Mouse (Mus musculus) limb, embryonic 11.5 days (tissue): ENCODE data around the gene Crb1. TPM values are rescaled to one million over a fixed set of nuclear protein-coding genes. Genes with fewer than 3 reads are reported as not detected.

Experiments
- ATAC-seq: fragments of 200-750 bp; cut with Nextera tagmentation; 2 replicates; pipeline ENCODE4 v1.8.0; 2017; ENCODE audit warnings: low read depth; ENCODE audit not compliant: insufficient number of reproducible peaks, low FRiP score, low TSS enrichment
- DNase-seq: peaks from one replicate; pipeline ENCODE4 v3.0.0-alpha.2; 2015; ENCODE audit warnings: low spot score
- H3K27ac ChIP-seq: fragments of 300-500 bp; sonication (generic); replicated peaks from 2 replicates; pipeline ENCODE4 v1.5.1; 2014; ENCODE audit warnings: low read depth, mild to moderate bottlenecking, low read length
- H3K27me3 ChIP-seq: fragments of 300-500 bp; sonication (generic); 2 replicates; pipeline ENCODE4 v1.6.1; 2014; ENCODE audit warnings: mild to moderate bottlenecking, low read length, mixed read lengths; ENCODE audit not compliant: control insufficient read depth, insufficient read depth
- H3K36me3 ChIP-seq: fragments of 300-500 bp; sonication (generic); 2 replicates; pipeline ENCODE4 v1.6.1; 2014; ENCODE audit warnings: mild to moderate bottlenecking, low read length, moderate library complexity, mixed read lengths; ENCODE audit not compliant: control insufficient read depth, insufficient read depth
- H3K4me1 ChIP-seq: fragments of 300-500 bp; sonication (generic); 2 replicates; pipeline ENCODE4 v1.6.1; 2014; ENCODE audit warnings: low read length, mixed read lengths; ENCODE audit not compliant: control insufficient read depth, insufficient read depth
- H3K4me2 ChIP-seq: fragments of 300-500 bp; sonication (generic); 2 replicates; pipeline ENCODE4 v1.6.1; 2014; ENCODE audit warnings: low read depth, mild to moderate bottlenecking, moderate library complexity; ENCODE audit not compliant: severe bottlenecking
- H3K4me3 ChIP-seq: fragments of 300-500 bp; sonication (generic); 2 replicates; pipeline ENCODE4 v1.5.1; 2014; ENCODE audit warnings: low read depth, low read length
- H3K9ac ChIP-seq: fragments of 300-500 bp; sonication (generic); 2 replicates; pipeline ENCODE4 v1.6.1; 2014; ENCODE audit warnings: mild to moderate bottlenecking, low read length
- H3K9me3 ChIP-seq: fragments of 300-500 bp; sonication (generic); 2 replicates; pipeline ENCODE4 v1.6.1; 2016; ENCODE audit warnings: low read length; ENCODE audit not compliant: control insufficient read depth
- WGBS: fragments of 180-500 bp; shearing (Covaris S2); extraction: QIAGEN DNeasy Blood & Tissue Kit; methylation state at CpG from one replicate; pipeline ENCODE4 v1.1.7; 2014; 5-methylcytosine and 5-hydroxymethylcytosine counted together
- polyA plus RNA-seq: library from polyadenylated mRNA; unstranded; fragments of >200 nt; fragmentation: Nextera tagmentation; extraction: Ambion mirVana; gene quantifications from 2 replicates; pipeline ENCODE4 v1.2.1, GENCODE M21; 2014

Gene Crb1
- polyA plus RNA-seq, 1 experiment from 2014 or later: 0.20 TPM

DNA sequence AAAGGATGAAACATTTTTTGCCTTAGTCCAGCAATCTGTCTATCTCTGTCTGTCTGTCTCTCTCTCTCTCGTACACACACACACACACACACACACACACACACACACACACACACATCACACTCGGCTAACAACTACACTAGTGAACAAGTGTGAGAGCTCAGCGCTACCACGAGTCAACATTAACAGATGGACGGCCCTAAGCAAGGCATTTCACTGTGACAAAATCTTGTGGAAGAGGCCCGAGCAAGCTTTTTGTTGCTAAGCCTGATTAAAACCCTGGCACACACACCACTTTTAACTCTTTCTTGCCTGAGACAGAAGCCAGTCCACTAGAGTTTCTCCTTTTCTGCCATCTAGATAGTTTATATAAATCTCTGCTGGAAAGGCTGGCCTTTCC is 223.4 kb downstream of the Crb1 start:
- no peak overlapping the region for H3K4me3 ChIP-seq
- H3K4me1 ChIP-seq: no peaks in the 10 kb centered on the region
- DNase-seq: no peak
- no peak overlapping the region for H3K4me2 ChIP-seq
- 54% methylated on average over 6 of the region's 6 CpGs for WGBS
- no peaks in the 10 kb centered on the region for H3K9me3 ChIP-seq
- ATAC-seq: no peak
- H3K27ac ChIP-seq: no peak overlapping the region
- no peak overlapping the region for H3K9ac ChIP-seq
- H3K36me3 ChIP-seq: no peaks in the 10 kb centered on the region
- H3K27me3 ChIP-seq: no peaks in the 10 kb centered on the region

DNA sequence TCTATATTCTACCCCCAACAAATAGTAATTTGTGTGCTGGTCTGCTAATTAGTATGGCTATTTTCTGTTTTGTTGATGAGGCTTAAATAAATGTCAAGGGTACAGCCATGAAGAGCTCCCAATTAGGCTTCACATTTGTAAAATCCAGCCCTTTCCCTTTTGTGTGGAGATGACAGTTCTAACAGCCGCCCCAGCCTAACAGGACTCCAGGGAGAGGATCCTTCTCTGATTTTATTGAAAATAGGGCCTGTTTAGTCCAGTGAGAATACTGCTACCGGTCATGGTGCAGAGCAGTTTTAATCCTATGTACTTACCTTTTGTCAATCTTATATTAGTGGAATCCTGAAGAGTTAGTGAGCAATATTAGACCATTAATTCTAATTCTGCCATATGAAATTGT is 223.9 kb downstream of the Crb1 start:
- DNase-seq: no peak
- H3K27me3 ChIP-seq: no peaks in the 10 kb centered on the region
- H3K4me2 ChIP-seq: no peak overlapping the region
- no peaks in the 10 kb centered on the region for H3K36me3 ChIP-seq
- H3K4me3 ChIP-seq: no peak overlapping the region
- no peaks in the 10 kb centered on the region for H3K4me1 ChIP-seq
- 81% methylated on average over 2 of the region's 2 CpGs for WGBS
- H3K27ac ChIP-seq: no peak overlapping the region
- ATAC-seq: no peak
- H3K9ac ChIP-seq: no peak overlapping the region
- H3K9me3 ChIP-seq: no peaks in the 10 kb centered on the region

Other genes starting within 250 kb of the Crb1 start
- gene Zbtb41, start 45.2 kb upstream of the Crb1 start, polyA plus RNA-seq: 13.4 and 14.8 TPM in 2 replicates
- 26.8 and 28.9 TPM in 2 replicates for gene Aspm, start 77.7 kb upstream of the Crb1 start, polyA plus RNA-seq
- not detected in 2 replicates for gene F13b, start 124.6 kb upstream of the Crb1 start, polyA plus RNA-seq
- gene Cfhr1, start 183.2 kb upstream of the Crb1 start, polyA plus RNA-seq: not detected in 2 replicates